Mouse (Mus musculus) heart, embryonic 11.5 days (tissue): ENCODE data around the gene Eif1ax. TPM values are rescaled to one million over a fixed set of nuclear protein-coding genes. Genes with fewer than 3 reads are reported as not detected.
A peak's percentile ranks its signal among the peaks of the same experiment; 100 is the strongest.

Experiments
- ATAC-seq: fragments of 200-750 bp; cut with Nextera tagmentation; replicated peaks from 2 replicates; pipeline ENCODE4 v1.8.0; 2017; ENCODE audit warnings: moderate library complexity; ENCODE audit not compliant: insufficient number of reproducible peaks, low FRiP score, low TSS enrichment
- H3K27ac ChIP-seq: fragments of 300-500 bp; sonication (generic); 2 replicates; pipeline ENCODE4 v1.5.1; 2014; ENCODE audit warnings: mild to moderate bottlenecking, low read depth, low read length
- H3K27me3 ChIP-seq: fragments of 300-500 bp; sonication (generic); 2 replicates; pipeline ENCODE4 v1.6.1; 2014; ENCODE audit warnings: mild to moderate bottlenecking, low read length, mixed read lengths; ENCODE audit not compliant: control insufficient read depth, insufficient read depth
- H3K36me3 ChIP-seq: fragments of 300-500 bp; sonication (generic); 2 replicates; pipeline ENCODE4 v1.6.1; 2014; ENCODE audit warnings: mild to moderate bottlenecking, low read length, moderate library complexity, mixed read lengths; ENCODE audit not compliant: control insufficient read depth, insufficient read depth
- H3K4me1 ChIP-seq: fragments of 300-500 bp; sonication (generic); 2 replicates; pipeline ENCODE4 v1.6.1; 2014; ENCODE audit warnings: low read length; ENCODE audit not compliant: control insufficient read depth, insufficient read depth
- H3K4me2 ChIP-seq: fragments of 300-500 bp; sonication (generic); 2 replicates; pipeline ENCODE4 v1.6.1; 2014; ENCODE audit warnings: mild to moderate bottlenecking, moderate library complexity
- H3K4me3 ChIP-seq: fragments of 300-500 bp; sonication (generic); 2 replicates; pipeline ENCODE4 v1.5.1; 2014; ENCODE audit warnings: low read depth, low read length
- H3K9ac ChIP-seq: fragments of 300-500 bp; sonication (generic); 2 replicates; pipeline ENCODE4 v1.6.1; 2014; ENCODE audit warnings: mild to moderate bottlenecking, low read depth, low read length, moderate library complexity
- H3K9me3 ChIP-seq: fragments of 300-500 bp; sonication (generic); replicated peaks from 2 replicates; pipeline ENCODE4 v1.6.1; 2016; ENCODE audit warnings: low read length; ENCODE audit not compliant: control insufficient read depth
- WGBS: fragments of 180-500 bp; shearing (Covaris S2); extraction: QIAGEN DNeasy Blood & Tissue Kit; methylation state at CpG from one replicate; pipeline ENCODE4 v1.1.7; 2014; ENCODE audit not compliant: insufficient replicate concordance; 5-methylcytosine and 5-hydroxymethylcytosine counted together
- polyA plus RNA-seq: library from polyadenylated mRNA; unstranded; fragments of >200 nt; fragmentation: Nextera tagmentation; extraction: Ambion mirVana; gene quantifications from 2 replicates; pipeline ENCODE4 v1.2.1, GENCODE M21; 2014

Eif1ax gene
- 107 and 108 TPM in 2 replicates for polyA plus RNA-seq

- Histone ChIP-seq H3K27me3 (no peaks in the 10 kb centered on the region), H3K4me2 (peak within 1 kb of the TSS; percentile 64), H3K9ac (peak within 1 kb of the TSS; percentile 82), H3K27ac (peak within 1 kb of the TSS; percentile 62), H3K4me3 (peak within 1 kb of the TSS; percentile 65), H3K4me1 (no peaks in the 10 kb centered on the region), H3K36me3 (no peaks in the 10 kb centered on the region), H3K9me3 (no peaks in the 10 kb centered on the region)
- peak; percentile 98 for ATAC-seq
- WGBS = 13% methylated on average over 58 of the region's 76 CpGs
Observed at GRCm38 (mm10) chrX:159371831-159372752, at the start of gene Eif1ax. Gene Eif1ax, plus strand, starts transcription at chrX:159372178.

- 0 out of 2 replicates have a peak, but pooled peaks cover 2% of the 10 kb centered on the region for H3K36me3 ChIP-seq
- H3K4me1 ChIP-seq = no peaks in the 10 kb centered on the region
- H3K27me3 ChIP-seq = no peaks in the 10 kb centered on the region
- no peak overlapping the region for H3K27ac ChIP-seq
- H3K9ac ChIP-seq = no peak overlapping the region
- no peak overlapping the region for H3K4me3 ChIP-seq
- WGBS = 87% methylated on average over 3 of the region's 3 CpGs
- H3K9me3 ChIP-seq = no peaks in the 10 kb centered on the region
- no peak for ATAC-seq
- no peak overlapping the region for H3K4me2 ChIP-seq
Observed at GRCm38 (mm10) chrX:159364506-159364905, 7.5 kb upstream of the Eif1ax start.

- Histone ChIP-seq H3K27ac (0 out of 2 replicates have a peak overlapping the region, but pooled peaks have one; percentile 62), H3K36me3 (no peaks in the 10 kb centered on the region), H3K27me3 (no peaks in the 10 kb centered on the region), H3K9ac (peak overlapping the region; percentile 82), H3K4me1 (no peaks in the 10 kb centered on the region), H3K9me3 (no peaks in the 10 kb centered on the region), H3K4me2 (peak overlapping the region; percentile 64), H3K4me3 (peak overlapping the region; percentile 65)
- WGBS = 16% methylated on average over 9 of the region's 9 CpGs
- no peak for ATAC-seq
Observed at GRCm38 (mm10) chrX:159372753-159373144, 771 bp downstream of the Eif1ax start.

- no peaks in the 10 kb centered on the region for H3K36me3 ChIP-seq
- WGBS = 83% methylated on average over 9 of the region's 9 CpGs
- H3K4me2 ChIP-seq = no peak overlapping the region
- no peak overlapping the region for H3K9ac ChIP-seq
- no peak overlapping the region for H3K27ac ChIP-seq
- no peaks in the 10 kb centered on the region for H3K27me3 ChIP-seq
- ATAC-seq = no peak
- no peaks in the 10 kb centered on the region for H3K4me1 ChIP-seq
- no peak overlapping the region for H3K4me3 ChIP-seq
- H3K9me3 ChIP-seq = no peaks in the 10 kb centered on the region
Observed at GRCm38 (mm10) chrX:159387105-159387504, 15.1 kb downstream of the Eif1ax start.

- no peak overlapping the region for H3K27ac ChIP-seq
- H3K9me3 ChIP-seq = no peaks in the 10 kb centered on the region
- H3K4me2 ChIP-seq = no peak overlapping the region
- no peaks in the 10 kb centered on the region for H3K36me3 ChIP-seq
- H3K27me3 ChIP-seq = no peaks in the 10 kb centered on the region
- no peak for ATAC-seq
- H3K4me1 ChIP-seq = no peaks in the 10 kb centered on the region
- no peak overlapping the region for H3K9ac ChIP-seq
- H3K4me3 ChIP-seq = no peak overlapping the region
Observed at GRCm38 (mm10) chrX:159388953-159389352, 17.0 kb downstream of the Eif1ax start.

- no peaks in the 10 kb centered on the region for H3K36me3 ChIP-seq
- ATAC-seq = no peak
- WGBS = 62% methylated on average over 6 of the region's 6 CpGs
- H3K9me3 ChIP-seq = no peaks in the 10 kb centered on the region
- H3K27ac ChIP-seq = no peak overlapping the region
- H3K27me3 ChIP-seq = no peaks in the 10 kb centered on the region
- no peak overlapping the region for H3K4me2 ChIP-seq
- no peak overlapping the region for H3K4me3 ChIP-seq
- no peaks in the 10 kb centered on the region for H3K4me1 ChIP-seq
- no peak overlapping the region for H3K9ac ChIP-seq
Observed at GRCm38 (mm10) chrX:159390347-159390962, 18.5 kb downstream of the Eif1ax start.

- H3K27ac ChIP-seq = no peak overlapping the region
- H3K9me3 ChIP-seq = no peaks in the 10 kb centered on the region
- no peak for ATAC-seq
- no peak overlapping the region for H3K9ac ChIP-seq
- H3K4me2 ChIP-seq = no peak overlapping the region
- H3K36me3 ChIP-seq = no peaks in the 10 kb centered on the region
- H3K4me3 ChIP-seq = no peak overlapping the region
- no peaks in the 10 kb centered on the region for H3K27me3 ChIP-seq
- no peaks in the 10 kb centered on the region for H3K4me1 ChIP-seq
- WGBS = 73% methylated on average over 3 of the region's 3 CpGs
Observed at GRCm38 (mm10) chrX:159391239-159391638, 19.3 kb downstream of the Eif1ax start.

- Histone ChIP-seq H3K27me3 (peaks cover 4% of the 10 kb centered on the region), H3K4me2 (no peak overlapping the region), H3K36me3 (no peaks in the 10 kb centered on the region), H3K27ac (no peak overlapping the region), H3K4me3 (no peak overlapping the region), H3K9me3 (no peaks in the 10 kb centered on the region), H3K9ac (no peak overlapping the region), H3K4me1 (no peaks in the 10 kb centered on the region)
- no peak for ATAC-seq
- WGBS = 24% methylated on average over 4 of the region's 4 CpGs
Observed at GRCm38 (mm10) chrX:159409253-159409652, 37.3 kb downstream of the Eif1ax start.
